Mouse (Mus musculus) CH12.LX (cell line): ENCODE measurements around the gene Gm21992. TPM values are rescaled to one million over a fixed set of nuclear protein-coding genes. Genes with fewer than 3 reads are reported as not detected.

Experiments
- DNase-seq: peaks from one replicate; pipeline ENCODE4 v3.0.0-alpha.2; 2013; ENCODE audit errors: extremely low read depth
- H3K27ac ChIP-seq: 2 replicates; pipeline ENCODE4 v1.5.1; 2012; ENCODE audit warnings: low read depth, mild to moderate bottlenecking, control low read depth, moderate library complexity; ENCODE audit not compliant: insufficient read depth
- H3K27me3 ChIP-seq: replicated peaks from 2 replicates; pipeline ENCODE3; 2012; ENCODE audit warnings: inconsistent platforms
- H3K36me3 ChIP-seq, 2 experiments: replicated peaks in 1 of 2; 2 replicates each; pipeline versions ENCODE3 to v1.6.1; 2012; ENCODE audit warnings: inconsistent platforms in 1 of 2, low read length in 1 of 2, mild to moderate bottlenecking in 1 of 2, mixed read lengths in 1 of 2, moderate library complexity in 1 of 2; ENCODE audit not compliant: control insufficient read depth in 1 of 2, insufficient read depth in 1 of 2
- H3K4me1 ChIP-seq, 2 experiments: 2 replicates each; pipeline ENCODE4 v1.6.1; 2012; ENCODE audit warnings: inconsistent platforms in 1 of 2, moderate library complexity in 1 of 2; ENCODE audit not compliant: insufficient read depth in 2 of 2, control insufficient read depth in 1 of 2
- H3K4me2 ChIP-seq: 2 replicates; pipeline ENCODE4 v1.6.1; 2012; ENCODE audit warnings: low read depth, mild to moderate bottlenecking, control low read depth; ENCODE audit not compliant: poor library complexity, insufficient read depth, severe bottlenecking
- H3K4me3 ChIP-seq, 3 experiments: fragments of 150-350 bp in 1 of 3; sonication (generic) in 1 of 3; replicated peaks in 1 of 3; 2 replicates each; pipeline versions ENCODE3 to v1.5.1; 2011 to 2012; ENCODE audit warnings: low read depth in 2 of 3, low read length in 2 of 3, mild to moderate bottlenecking in 2 of 3, moderate library complexity in 2 of 3, control low read depth in 1 of 3, improper control_type of control experiment in 1 of 3, inconsistent platforms in 1 of 3, mixed read lengths in 1 of 3; ENCODE audit not compliant: poor library complexity in 1 of 3
- H3K79me2 ChIP-seq: replicated peaks from 2 replicates; pipeline ENCODE4 v1.6.1; 2012; ENCODE audit warnings: mild to moderate bottlenecking, moderate library complexity; ENCODE audit not compliant: control insufficient read depth, poor library complexity, insufficient read depth, severe bottlenecking; ENCODE audit errors: extremely low read depth
- H3K9ac ChIP-seq: 2 replicates; pipeline ENCODE4 v1.6.1; 2012; ENCODE audit warnings: low read depth, mild to moderate bottlenecking, control low read depth, moderate library complexity; ENCODE audit not compliant: insufficient read depth
- H3K9me3 ChIP-seq: replicated peaks from 2 replicates; pipeline ENCODE3; 2012; ENCODE audit warnings: low read length, inconsistent platforms, mixed read lengths
- CHD1 ChIP-seq: IDR thresholded peaks from 2 replicates; pipeline ENCODE4 v1.6.1; 2012; ENCODE audit warnings: low read depth, low read length, improper control_type of control experiment, inconsistent platforms
- CHD2 ChIP-seq: IDR thresholded peaks from 2 replicates; pipeline ENCODE4 v1.6.1; 2011; ENCODE audit warnings: low read length, improper control_type of control experiment
- CTCF ChIP-seq, 2 experiments: IDR thresholded peaks in 1 of 2; conservative IDR thresholded peaks in 1 of 2; 2 replicates each; pipeline ENCODE4 v1.5.1; 2011 to 2012; ENCODE audit warnings: low read depth in 2 of 2, low read length in 2 of 2, improper control_type of control experiment in 1 of 2, inconsistent platforms in 1 of 2, mild to moderate bottlenecking in 1 of 2, moderate library complexity in 1 of 2
- E2F4 ChIP-seq: IDR thresholded peaks from 2 replicates; pipeline ENCODE4 v1.6.1; 2011; ENCODE audit warnings: low read depth, low read length, improper control_type of control experiment; ENCODE audit not compliant: insufficient replicate concordance
- ELF1 ChIP-seq: IDR thresholded peaks from 2 replicates; pipeline ENCODE4 v1.6.1; 2014; ENCODE audit warnings: low read depth, mild to moderate bottlenecking, inconsistent platforms, low read length, improper control_type of control experiment
- EP300 ChIP-seq: IDR thresholded peaks from 2 replicates; pipeline ENCODE4 v1.6.1; 2011; ENCODE audit warnings: low read length, improper control_type of control experiment
- ETS1 ChIP-seq: conservative IDR thresholded peaks from 2 replicates; pipeline ENCODE4 v1.6.1; 2012; ENCODE audit warnings: low read depth, mild to moderate bottlenecking, inconsistent platforms, low read length, improper control_type of control experiment, moderate library complexity
- HCFC1 ChIP-seq: IDR thresholded peaks from 2 replicates; pipeline ENCODE4 v1.6.1; 2012; ENCODE audit warnings: low read depth, mild to moderate bottlenecking, inconsistent platforms, low read length, improper control_type of control experiment
- JUND ChIP-seq: conservative IDR thresholded peaks from 2 replicates; pipeline ENCODE4 v1.6.1; 2011; ENCODE audit warnings: low read depth, low read length, improper control_type of control experiment
- MAX ChIP-seq: IDR thresholded peaks from 2 replicates; pipeline ENCODE4 v1.6.1; 2011; ENCODE audit warnings: low read length, improper control_type of control experiment
- MYC ChIP-seq: IDR thresholded peaks from 2 replicates; pipeline ENCODE4 v1.6.1; 2011; ENCODE audit warnings: low read depth, mild to moderate bottlenecking, improper control_type of control experiment, low read length
- PAX5 ChIP-seq: IDR thresholded peaks from 2 replicates; pipeline ENCODE4 v1.6.1; 2012; ENCODE audit warnings: low read length, inconsistent platforms, mixed read lengths
- POLR2A ChIP-seq: IDR thresholded peaks from 2 replicates; pipeline ENCODE4 v1.6.1; 2011; ENCODE audit warnings: low read depth, mild to moderate bottlenecking, improper control_type of control experiment, low read length
- POLR2AphosphoS2 ChIP-seq: IDR thresholded peaks from 2 replicates; pipeline ENCODE4 v1.6.1; 2011; ENCODE audit warnings: low read depth, low read length, improper control_type of control experiment
- RAD21 ChIP-seq: IDR thresholded peaks from 2 replicates; pipeline ENCODE4 v1.6.1; 2011; ENCODE audit warnings: low read depth, mild to moderate bottlenecking, low read length, improper control_type of control experiment, moderate library complexity
- RCOR1 ChIP-seq: conservative IDR thresholded peaks from 2 replicates; pipeline ENCODE4 v1.6.1; 2012; ENCODE audit warnings: low read depth, mild to moderate bottlenecking, inconsistent platforms, low read length, improper control_type of control experiment
- SIN3A ChIP-seq: IDR thresholded peaks from 2 replicates; pipeline ENCODE4 v1.6.1; 2012; ENCODE audit warnings: low read length, improper control_type of control experiment, inconsistent platforms
- SMC3 ChIP-seq: IDR thresholded peaks from 2 replicates; pipeline ENCODE4 v1.6.1; 2011; ENCODE audit warnings: low read depth, low read length, improper control_type of control experiment
- TCF12 ChIP-seq: IDR thresholded peaks from 2 replicates; pipeline ENCODE4 v1.6.1; 2014; ENCODE audit warnings: low read depth, mild to moderate bottlenecking, inconsistent platforms, low read length, improper control_type of control experiment
- USF1 ChIP-seq: IDR thresholded peaks from 2 replicates; pipeline ENCODE4 v1.6.1; 2014; ENCODE audit warnings: low read depth, mild to moderate bottlenecking, inconsistent platforms, low read length, improper control_type of control experiment
- USF2 ChIP-seq: conservative IDR thresholded peaks from 2 replicates; pipeline ENCODE4 v1.6.1; 2011; ENCODE audit warnings: low read depth, low read length, improper control_type of control experiment
- dilution Hi-C: fragments of 300-500 bp; cut with MboI; formaldehyde crosslinking; loops from 2 replicates; pipeline ENCODE4 v1.14.3; 2020; ENCODE audit warnings: low sequenced_read_pairs; ENCODE audit not compliant: extremely low pct_unique_long_range_greater_than_20kb, extremely low pct_ligation_motif_present
- in situ Hi-C: fragments of 300-500 bp; cut with MboI; formaldehyde crosslinking; loops from 3 replicates; pipeline ENCODE4 v1.14.3; 2019; ENCODE audit warnings: low sequenced_read_pairs, low pct_ligation_motif_present, low pct_unique_long_range_greater_than_20kb, mixed read lengths
- polyA plus RNA-seq: library from polyadenylated mRNA; unstranded; fragments of >175 nt; gene quantifications from 2 replicates; pipeline ENCODE4 v1.2.1, GENCODE M21; 2012; ENCODE audit warnings: low read depth; ENCODE audit not compliant: insufficient read length
- total RNA-seq, 2 experiments: library from RNA; depleted of rRNA; stranded (reverse); fragments of 300-350 nt in 1 of 2; fragments of >200 nt in 1 of 2; gene quantifications; 2 replicates each; pipeline ENCODE4 v1.2.3; 2012 to 2014

Gene Gm21992
- total and polyA plus RNA-seq, 3 experiments, result 3.9 to 44.3 (median 17.0) TPM

DNA sequence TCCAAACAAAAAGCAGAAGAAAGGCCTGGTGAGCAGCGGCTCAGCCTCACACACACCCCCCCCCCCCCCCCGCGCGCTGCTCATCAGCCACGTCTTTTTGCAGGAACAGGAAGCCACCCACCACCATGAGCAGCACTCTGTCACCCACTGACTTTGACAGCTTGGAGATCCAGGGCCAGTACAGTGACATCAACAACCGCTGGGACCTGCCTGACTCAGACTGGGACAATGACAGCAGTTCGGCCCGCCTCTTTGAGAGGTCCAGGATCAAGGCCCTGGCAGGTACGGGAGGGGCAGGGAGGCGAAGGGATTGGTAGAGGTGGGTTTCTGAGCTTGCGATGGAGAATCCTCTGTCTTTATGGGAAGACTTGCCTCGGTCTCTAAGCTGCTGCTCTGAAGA is 92.7 kb downstream of the Gm21992 start:
- no peak overlapping the region for H3K9ac ChIP-seq
- DNase-seq, result no peak
- no peak overlapping the region for H3K27ac ChIP-seq
- H3K4me2 ChIP-seq, result no peak overlapping the region
- no peaks in the 10 kb centered on the region for H3K9me3 ChIP-seq
- peaks cover 13% of the 10 kb centered on the region for H3K27me3 ChIP-seq
- H3K4me1 ChIP-seq, result peaks cover 0 to 6% of the 10 kb centered on the region in 2 experiments; a peak in 2 of 4 replicates
- in situ Hi-C loops, result no loop called here
- no peaks in the 10 kb centered on the region for H3K36me3 ChIP-seq
- TF ChIP-seq RCOR1 (no peak), JUND (no peak), RAD21 (no peak), MYC (no peak), USF1 (no peak), SMC3 (no peak), MAX (no peak), USF2 (no peak), EP300 (no peak), ELF1 (no peak)
- no peaks in the 10 kb centered on the region for H3K79me2 ChIP-seq
- dilution Hi-C loops, result no loop called here
- no peak overlapping the region for H3K4me3 ChIP-seq

DNA sequence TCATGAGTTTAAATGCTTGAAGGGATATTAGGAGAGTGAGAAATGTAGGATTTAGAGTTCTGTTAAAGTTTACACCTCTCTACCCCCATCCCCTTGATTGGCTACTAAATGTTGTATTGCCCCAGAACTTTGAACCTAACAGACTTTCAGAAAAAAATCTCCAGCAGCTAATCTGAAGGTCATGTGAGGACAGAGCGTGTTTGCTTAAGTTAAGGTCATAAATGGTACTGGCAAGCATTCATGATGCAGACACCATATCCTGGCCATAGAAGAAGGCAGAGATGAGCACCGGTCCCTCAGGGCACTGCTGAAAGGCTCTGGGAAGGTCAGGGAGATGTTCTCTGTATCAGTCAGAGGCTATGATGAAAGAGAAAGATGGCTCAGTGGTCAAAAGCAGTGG is 94.1 kb downstream of the Gm21992 start:
- in situ Hi-C loops (no loop called here), dilution Hi-C loops (no loop called here)
- no peaks in the 10 kb centered on the region for H3K36me3 ChIP-seq
- peaks cover 4% of the 10 kb centered on the region for H3K9me3 ChIP-seq
- H3K9ac ChIP-seq, result no peak overlapping the region
- no peaks in the 10 kb centered on the region for H3K79me2 ChIP-seq
- DNase-seq, result no peak
- peaks cover 9% of the 10 kb centered on the region for H3K27me3 ChIP-seq
- no peak overlapping the region for H3K4me3 ChIP-seq
- H3K27ac ChIP-seq, result no peak overlapping the region
- peaks cover 0 to 6% of the 10 kb centered on the region in 2 experiments; a peak in 2 of 4 replicates for H3K4me1 ChIP-seq
- no peak overlapping the region for H3K4me2 ChIP-seq
- TF ChIP-seq TCF12 (no peak), USF1 (no peak), EP300 (no peak), POLR2AphosphoS2 (no peak), ETS1 (no peak), CTCF (conservative IDR thresholded peaks at IDR 0.05 in 1 of 2, IDR thresholded peaks at IDR 0.05 in 1 of 2; ENCODE audit: low read depth in 2 of 2, low read length in 2 of 2) (no peak), SIN3A (no peak), CHD1 (no peak), POLR2A (no peak), PAX5 (no peak), HCFC1 (no peak), CHD2 (no peak), USF2 (no peak), MYC (no peak), E2F4 (no peak)
